Mouse (Mus musculus) bone marrow, adult 2 months (tissue): ENCODE results near the gene Ikzf1.

Source experiments
- CTCF ChIP-seq: fragments of 200-500 bp; IDR thresholded peaks from 2 replicates; pipeline ENCODE4 v1.5.1; 2011; ENCODE audit warnings: low read length, control low read depth; ENCODE audit not compliant: control insufficient read depth, insufficient read depth
- POLR2A ChIP-seq: fragments of 200-500 bp; IDR thresholded peaks from 2 replicates; pipeline ENCODE4 v1.6.1; 2011; ENCODE audit warnings: low read depth, mild to moderate bottlenecking, control low read depth, low read length, borderline replicate concordance; ENCODE audit not compliant: control insufficient read depth

- TF ChIP-seq POLR2A (no peak), CTCF (no peak)
These were observed 134.4 kb downstream of the Ikzf1 start for GRCm38 (mm10) chr11:11819206-11819605.
